Mouse (Mus musculus) heart, embryonic 15.5 days (tissue): ENCODE data around the gene Blvrb. TPM values are rescaled to one million over a fixed set of nuclear protein-coding genes. Genes with fewer than 3 reads are reported as not detected.
"Not testable (repeated sequence)": the region's sequence is repeated elsewhere in the genome, so short reads cannot be mapped to it uniquely, and the experiment has no call there.

Experiments
- ATAC-seq: fragments of 200-750 bp; cut with Nextera tagmentation; replicated peaks from 2 replicates; pipeline ENCODE4 v1.8.0; 2017; ENCODE audit warnings: low read depth, moderate TSS enrichment; ENCODE audit not compliant: insufficient number of reproducible peaks, insufficient read depth, low FRiP score
- H3K27ac ChIP-seq: fragments of 300-500 bp; sonication (generic); 2 replicates; pipeline ENCODE4 v1.5.1; 2015; ENCODE audit warnings: mild to moderate bottlenecking, inconsistent platforms
- H3K27me3 ChIP-seq: fragments of 300-500 bp; sonication (generic); 2 replicates; pipeline ENCODE4 v1.6.1; 2015; ENCODE audit warnings: inconsistent platforms
- H3K36me3 ChIP-seq: fragments of 300-500 bp; sonication (generic); 2 replicates; pipeline ENCODE4 v1.6.1; 2015; ENCODE audit warnings: mild to moderate bottlenecking, inconsistent platforms
- H3K4me1 ChIP-seq: fragments of 300-500 bp; sonication (generic); replicated peaks from 2 replicates; pipeline ENCODE4 v1.6.1; 2015; ENCODE audit warnings: inconsistent platforms
- H3K4me2 ChIP-seq: fragments of 300-500 bp; sonication (generic); 2 replicates; pipeline ENCODE4 v1.6.1; 2015; ENCODE audit warnings: inconsistent platforms, mild to moderate bottlenecking, moderate library complexity
- H3K4me3 ChIP-seq: fragments of 300-500 bp; sonication (generic); 2 replicates; pipeline ENCODE4 v1.5.1; 2015; ENCODE audit warnings: mild to moderate bottlenecking, inconsistent platforms
- H3K9ac ChIP-seq: fragments of 300-500 bp; sonication (generic); 2 replicates; pipeline ENCODE4 v1.6.1; 2015; ENCODE audit warnings: mild to moderate bottlenecking, inconsistent platforms
- H3K9me3 ChIP-seq: fragments of 300-500 bp; sonication (generic); replicated peaks from 2 replicates; pipeline ENCODE4 v1.6.1; 2016; ENCODE audit warnings: inconsistent platforms
- WGBS: fragments of 180-500 bp; shearing (Covaris S2); methylation state at CpG from one replicate; pipeline ENCODE4 v1.1.7; 2015; ENCODE audit warnings: mixed read lengths; 5-methylcytosine and 5-hydroxymethylcytosine counted together
- polyA plus RNA-seq: library from polyadenylated mRNA; unstranded; fragments of >200 nt; fragmentation: Nextera tagmentation; extraction: Ambion mirVana; gene quantifications from 2 replicates; pipeline ENCODE4 v1.2.1, GENCODE M21; 2015

Blvrb gene
- polyA plus RNA-seq, 1 experiment from 2014 or later = 51.4 TPM

DNA sequence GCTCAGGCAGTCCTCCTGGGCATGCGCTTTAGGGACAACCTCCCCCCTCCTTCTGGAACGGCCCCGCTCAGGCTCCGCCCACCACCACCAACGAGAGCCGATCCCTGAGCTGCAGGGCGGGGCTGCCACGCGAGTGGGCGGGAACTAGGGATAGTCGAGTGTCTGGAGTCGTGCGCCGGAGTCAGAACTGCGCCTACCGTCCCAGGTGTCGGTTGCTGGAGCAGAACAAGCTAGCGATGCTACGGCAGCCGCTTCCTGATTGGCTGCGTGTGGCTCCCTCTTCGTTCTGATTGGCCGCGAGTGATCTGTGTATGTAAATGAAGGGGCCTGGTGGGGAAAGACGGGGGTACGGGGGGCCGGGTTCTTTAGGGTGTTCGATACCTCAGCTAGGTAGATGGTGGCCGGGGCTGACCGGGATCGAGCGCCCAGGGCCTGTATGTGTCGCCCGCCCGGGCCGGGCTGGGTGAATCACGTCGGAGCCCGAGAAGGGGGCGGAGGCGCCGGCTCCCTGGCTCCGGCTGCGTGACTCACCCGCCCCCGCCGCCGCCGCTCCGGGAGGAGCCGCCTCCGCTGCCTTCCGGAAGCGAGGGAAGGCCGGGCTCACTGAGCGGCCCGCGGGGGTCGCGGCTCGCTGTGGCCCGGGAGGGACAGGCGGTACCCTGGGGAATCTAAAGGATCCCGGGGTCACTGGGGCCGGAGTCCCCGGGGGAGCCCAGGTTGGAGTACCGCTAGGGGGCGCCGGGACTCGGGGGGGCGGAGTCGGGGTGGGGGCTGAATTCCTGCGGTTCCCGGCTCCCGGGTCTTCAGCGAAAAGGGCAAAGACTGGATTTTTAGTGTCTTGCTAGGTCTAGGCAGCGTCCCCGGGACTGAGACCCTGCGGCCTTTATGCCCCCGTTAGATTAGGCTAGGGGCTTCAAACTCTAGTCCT, 39.3 kb downstream of the Blvrb start, which contains the start of gene Sertad1:
TSS of gene Sertad1 (plus strand) at position 141 of the 928 bp plus-strand sequence.
- Histone ChIP-seq H3K27me3 (no peaks in the 10 kb centered on the region), H3K9me3 (no peaks in the 10 kb centered on the region), H3K9ac (peak within 1 kb of the TSS; percentile 97), H3K27ac (peak within 1 kb of the TSS; percentile 99), H3K36me3 (peaks cover 9% of the 10 kb centered on the region), H3K4me3 (peak within 1 kb of the TSS; percentile 92), H3K4me1 (peaks cover 45% of the 10 kb centered on the region), H3K4me2 (peak within 1 kb of the TSS; percentile 82)
- WGBS = under 1% methylated on average over 80 of the region's 80 CpGs
- peak; percentile 89 for ATAC-seq

DNA sequence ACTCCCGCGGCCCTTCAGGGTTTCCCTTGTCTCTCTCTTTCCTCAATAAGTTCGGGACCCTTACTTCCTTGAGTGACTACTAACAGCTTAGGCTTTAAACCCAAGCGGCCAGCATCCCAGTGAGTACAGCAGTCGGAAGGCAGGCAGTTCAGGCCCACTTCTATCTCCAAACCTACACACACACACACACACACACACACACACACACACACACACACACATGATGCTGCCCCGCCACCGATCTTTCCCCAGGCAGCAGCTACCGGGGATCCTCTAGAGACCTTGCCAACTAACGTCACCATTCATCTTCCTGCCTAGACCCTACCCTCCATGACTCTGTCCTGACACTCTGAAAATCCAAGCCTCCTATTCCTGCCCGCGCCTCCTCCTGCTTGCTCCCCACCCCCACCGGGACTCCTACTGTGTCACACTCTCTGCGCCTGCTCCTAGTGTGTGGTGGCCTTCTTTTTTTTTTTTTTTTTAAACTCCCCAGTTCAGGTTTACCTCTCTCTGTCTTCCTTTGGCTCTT, 40.0 kb downstream of the Blvrb start:
- peak overlapping the region; percentile 82 for H3K4me2 ChIP-seq
- peaks cover 9% of the 10 kb centered on the region for H3K36me3 ChIP-seq
- H3K4me1 ChIP-seq = peaks cover 49% of the 10 kb centered on the region
- no peaks in the 10 kb centered on the region for H3K9me3 ChIP-seq
- peak overlapping the region; percentile 92 for H3K4me3 ChIP-seq
- WGBS = under 1% methylated on average over 13 of the region's 13 CpGs
- peak overlapping the region; percentile 99 for H3K27ac ChIP-seq
- H3K27me3 ChIP-seq = no peaks in the 10 kb centered on the region
- no peak for ATAC-seq
- H3K9ac ChIP-seq = peak overlapping the region; percentile 97

DNA sequence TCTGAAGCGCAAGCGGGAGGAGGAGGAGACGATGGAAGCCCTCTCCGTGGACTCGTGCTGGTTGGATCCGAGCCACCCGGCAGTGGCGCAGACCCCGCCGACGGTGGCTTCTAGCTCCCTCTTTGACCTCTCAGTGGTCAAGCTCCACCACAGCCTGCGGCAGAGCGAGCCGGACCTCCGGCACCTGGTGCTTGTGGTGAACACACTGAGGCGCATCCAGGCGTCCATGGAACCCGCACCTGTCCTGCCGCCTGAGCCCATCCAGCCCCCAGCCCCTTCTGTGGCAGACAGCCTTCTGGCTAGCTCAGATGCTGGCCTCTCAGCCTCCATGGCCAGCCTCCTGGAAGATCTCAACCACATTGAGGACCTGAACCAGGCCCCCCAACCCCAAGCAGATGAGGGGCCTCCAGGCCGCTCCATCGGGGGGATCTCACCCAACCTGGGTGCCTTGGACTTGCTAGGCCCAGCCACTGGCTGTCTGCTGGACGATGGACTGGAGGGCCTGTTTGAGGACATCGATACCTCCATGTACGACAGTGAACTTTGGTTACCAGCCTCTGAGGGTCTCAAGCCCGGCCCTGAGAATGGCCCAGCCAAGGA, 41.6 kb downstream of the Blvrb start:
- 86% methylated on average over 25 of the region's 25 CpGs for WGBS
- H3K27ac ChIP-seq = peak overlapping the region; percentile 97
- no peaks in the 10 kb centered on the region for H3K9me3 ChIP-seq
- peak overlapping the region; percentile 62; the same call in 1 of the 2 replicates for H3K4me2 ChIP-seq
- no peak overlapping the region for H3K9ac ChIP-seq
- H3K27me3 ChIP-seq = no peaks in the 10 kb centered on the region
- H3K4me3 ChIP-seq = no peak overlapping the region
- H3K4me1 ChIP-seq = peaks cover 49% of the 10 kb centered on the region
- no peak for ATAC-seq
- peaks cover 9% of the 10 kb centered on the region for H3K36me3 ChIP-seq

DNA sequence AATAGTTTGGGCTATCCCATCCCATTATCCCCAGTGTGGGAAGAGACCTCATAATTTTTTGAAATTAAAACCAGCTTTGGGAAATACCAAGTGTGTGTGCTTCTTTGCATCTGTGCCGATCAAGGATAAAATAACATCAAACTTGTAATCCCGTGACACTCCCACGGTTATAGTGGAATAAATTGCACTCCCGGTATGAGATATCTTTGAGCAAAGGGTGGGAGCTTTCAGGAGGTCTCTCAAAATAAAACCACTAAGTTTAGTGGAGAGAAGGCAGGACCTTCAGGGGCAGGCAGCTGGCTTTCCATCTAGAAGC, 42.4 kb downstream of the Blvrb start:
- Histone ChIP-seq H3K27ac (peak overlapping the region; percentile 97), H3K36me3 (peaks cover 9% of the 10 kb centered on the region), H3K4me1 (peaks cover 49% of the 10 kb centered on the region), H3K9me3 (no peaks in the 10 kb centered on the region), H3K4me3 (peak overlapping the region; percentile 41), H3K4me2 (peak overlapping the region; percentile 62), H3K27me3 (no peaks in the 10 kb centered on the region), H3K9ac (peak overlapping the region; percentile 56)
- 18% methylated on average over 4 of the region's 4 CpGs for WGBS
- no peak for ATAC-seq

DNA sequence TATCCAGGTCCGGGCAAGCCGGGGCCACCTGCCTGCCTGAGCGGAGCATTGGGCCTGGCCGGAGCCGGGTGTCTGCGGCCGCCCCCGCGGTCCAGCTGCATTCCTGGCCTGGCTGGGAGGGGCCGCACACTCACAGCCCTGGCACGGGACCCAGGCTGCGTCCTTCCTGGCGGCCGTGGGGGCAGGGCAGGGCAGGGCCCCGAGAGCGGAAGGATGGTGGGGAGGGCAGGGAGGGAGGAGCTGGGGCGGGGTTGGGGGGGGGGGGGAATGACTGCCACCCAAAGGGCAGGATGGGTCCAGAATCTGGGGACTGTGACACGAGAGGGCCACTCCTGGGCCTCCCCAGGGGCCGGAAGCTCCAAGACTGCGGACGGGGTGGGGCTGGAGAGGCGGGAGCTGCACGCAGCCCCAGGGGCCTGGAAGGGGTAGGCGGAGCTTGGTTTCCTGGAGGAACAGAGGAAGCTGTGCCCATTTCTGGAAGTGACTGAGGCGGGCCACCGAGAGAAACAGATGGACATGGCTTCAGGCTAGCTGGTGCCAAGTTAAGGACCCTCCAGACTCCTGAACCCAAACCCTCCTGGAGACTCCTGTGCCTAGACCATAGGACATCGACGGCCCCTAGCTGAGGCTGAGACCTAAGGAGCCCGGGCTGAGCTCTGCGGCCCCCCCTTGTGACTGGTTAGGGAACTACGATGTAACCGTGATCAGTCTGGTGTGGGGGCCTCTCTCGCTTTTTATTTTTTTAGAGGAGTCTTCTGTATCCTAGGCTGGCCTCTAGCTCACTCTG, 43.0 kb downstream of the Blvrb start:
- peak overlapping the region; percentile 62 for H3K4me2 ChIP-seq
- 1% methylated on average over 26 of the region's 33 CpGs for WGBS
- H3K4me3 ChIP-seq = peak overlapping the region; percentile 41
- peaks cover 9% of the 10 kb centered on the region for H3K36me3 ChIP-seq
- H3K4me1 ChIP-seq = peaks cover 44% of the 10 kb centered on the region
- H3K9ac ChIP-seq = peak overlapping the region; percentile 56
- peak; percentile 82 for ATAC-seq
- no peaks in the 10 kb centered on the region for H3K27me3 ChIP-seq
- peak overlapping the region; percentile 97 for H3K27ac ChIP-seq
- H3K9me3 ChIP-seq = no peaks in the 10 kb centered on the region

DNA sequence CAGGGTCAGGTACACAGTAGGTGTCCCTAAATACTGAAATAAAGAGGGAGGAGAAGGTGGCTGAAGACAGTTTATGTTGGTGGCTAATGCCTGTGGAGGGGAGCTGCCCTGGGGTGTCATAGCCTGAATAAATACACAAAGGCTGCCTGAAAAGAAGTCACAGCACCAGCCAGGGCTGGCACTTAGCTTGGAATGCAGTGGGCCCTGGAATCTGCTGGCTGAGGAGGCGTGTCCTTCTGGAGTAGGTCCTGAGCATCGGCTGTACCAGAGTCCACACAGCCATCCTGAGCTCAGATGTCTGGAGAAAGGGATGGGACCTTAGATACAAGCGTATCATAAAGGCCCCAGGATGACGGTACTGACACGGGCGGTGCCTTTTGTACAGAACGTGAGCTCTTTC, 44.1 kb downstream of the Blvrb start:
- ATAC-seq = no peak
- H3K27me3 ChIP-seq = no peaks in the 10 kb centered on the region
- peaks cover 44% of the 10 kb centered on the region for H3K4me1 ChIP-seq
- H3K9ac ChIP-seq = no peak overlapping the region; the same call in 1 of the 2 replicates
- H3K36me3 ChIP-seq = peaks cover 9% of the 10 kb centered on the region
- 43% methylated on average over 7 of the region's 7 CpGs for WGBS
- H3K4me2 ChIP-seq = peak overlapping the region; percentile 44
- H3K27ac ChIP-seq = peak overlapping the region; percentile 97
- H3K9me3 ChIP-seq = no peaks in the 10 kb centered on the region
- no peak overlapping the region for H3K4me3 ChIP-seq

DNA sequence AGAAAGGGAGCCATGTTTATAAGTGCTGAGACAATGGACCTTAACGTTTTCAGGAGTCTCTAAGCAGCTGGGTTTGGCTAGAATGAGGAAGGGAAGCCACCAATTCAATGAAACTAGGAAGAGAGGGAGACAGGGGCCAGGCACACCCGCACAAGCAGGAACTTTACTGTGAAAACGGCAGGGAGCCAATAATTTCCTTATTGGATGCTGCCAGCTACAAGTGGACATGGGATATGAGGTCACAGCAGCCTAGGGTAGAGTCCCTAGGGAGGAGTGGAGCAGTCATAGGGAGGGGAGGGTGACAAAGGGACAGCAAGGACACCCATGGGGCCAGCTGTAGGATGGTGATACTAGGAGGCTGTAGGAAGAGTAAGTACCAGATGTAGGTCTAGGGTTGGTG, 45.2 kb downstream of the Blvrb start:
- Histone ChIP-seq H3K4me3 (no peak overlapping the region), H3K27ac (peak overlapping the region; percentile 97), H3K36me3 (peaks cover 9% of the 10 kb centered on the region), H3K4me1 (peaks cover 48% of the 10 kb centered on the region), H3K27me3 (no peaks in the 10 kb centered on the region), H3K9ac (no peak overlapping the region), H3K4me2 (no peak overlapping the region), H3K9me3 (no peaks in the 10 kb centered on the region)
- WGBS = 55% methylated on average over 3 of the region's 3 CpGs
- no peak for ATAC-seq

DNA sequence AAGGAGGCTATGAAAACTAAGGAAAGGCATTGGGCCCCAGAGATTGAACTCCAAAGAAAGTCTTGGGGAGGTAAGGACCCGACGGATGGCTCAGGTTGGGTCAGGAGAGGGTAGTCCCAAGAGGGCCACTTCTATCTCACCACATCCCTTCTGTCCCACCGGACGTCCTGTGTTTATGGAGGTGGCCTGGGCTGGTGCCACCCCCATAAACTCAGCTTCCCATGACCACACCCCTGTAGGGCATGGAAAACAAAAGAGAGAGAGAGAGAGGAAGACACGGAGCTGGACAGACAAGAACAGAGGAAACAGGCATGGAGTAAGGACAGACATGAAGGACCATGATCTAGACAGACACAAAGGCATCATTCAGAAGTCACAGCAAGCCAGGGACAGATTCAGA, 45.7 kb downstream of the Blvrb start:
- peak overlapping the region; percentile 97; the same call in 1 of the 2 replicates for H3K27ac ChIP-seq
- H3K27me3 ChIP-seq = no peaks in the 10 kb centered on the region
- H3K9me3 ChIP-seq = no peaks in the 10 kb centered on the region
- no peak overlapping the region for H3K4me3 ChIP-seq
- 80% methylated on average over 5 of the region's 5 CpGs for WGBS
- H3K4me1 ChIP-seq = peaks cover 43% of the 10 kb centered on the region
- H3K9ac ChIP-seq = no peak overlapping the region
- peaks cover 9% of the 10 kb centered on the region for H3K36me3 ChIP-seq
- H3K4me2 ChIP-seq = no peak overlapping the region
- no peak for ATAC-seq

DNA sequence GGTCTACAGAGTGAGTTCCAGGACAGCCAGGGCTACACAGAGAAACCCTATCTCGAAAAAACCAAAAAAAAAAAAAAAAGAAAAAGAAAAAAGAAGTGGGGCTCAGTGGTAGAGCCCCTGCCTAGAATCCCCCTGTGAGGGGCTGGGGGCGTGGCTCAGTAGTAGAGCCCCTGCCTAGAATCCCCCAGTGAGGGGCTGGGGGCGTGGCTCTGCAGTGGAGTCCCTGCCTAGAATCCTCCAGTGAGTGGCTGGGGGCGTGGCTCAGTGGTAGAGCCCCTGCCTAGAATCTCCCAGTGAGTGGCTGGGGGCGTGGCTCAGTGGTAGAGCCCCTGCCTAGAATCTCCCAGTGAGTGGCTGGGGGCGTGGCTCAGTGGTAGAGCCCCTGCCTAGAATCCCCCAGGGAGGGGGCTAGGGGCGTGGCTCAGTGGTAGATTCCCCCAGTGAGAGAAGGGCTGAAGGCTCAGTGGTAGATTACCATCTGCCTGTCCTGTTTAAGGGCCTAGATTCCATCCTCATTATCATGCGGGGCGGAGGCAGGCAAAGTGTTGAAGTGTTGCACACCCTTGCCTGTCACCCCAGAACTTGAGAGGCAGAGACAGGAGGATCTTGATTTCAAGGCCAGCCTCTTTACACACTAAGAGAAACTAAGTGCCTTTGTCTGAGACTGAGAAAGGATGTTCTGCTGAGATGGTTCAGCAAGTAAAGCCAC, 47.0 kb downstream of the Blvrb start:
- H3K4me3 ChIP-seq, H3K9ac ChIP-seq, H3K36me3 ChIP-seq, H3K9me3 ChIP-seq, H3K27ac ChIP-seq, H3K4me2 ChIP-seq, H3K27me3 ChIP-seq, ATAC-seq: not testable (repeated sequence)
- WGBS = 82% methylated on average over 9 of the region's 9 CpGs
- peaks cover 30% of the 10 kb centered on the region for H3K4me1 ChIP-seq

DNA sequence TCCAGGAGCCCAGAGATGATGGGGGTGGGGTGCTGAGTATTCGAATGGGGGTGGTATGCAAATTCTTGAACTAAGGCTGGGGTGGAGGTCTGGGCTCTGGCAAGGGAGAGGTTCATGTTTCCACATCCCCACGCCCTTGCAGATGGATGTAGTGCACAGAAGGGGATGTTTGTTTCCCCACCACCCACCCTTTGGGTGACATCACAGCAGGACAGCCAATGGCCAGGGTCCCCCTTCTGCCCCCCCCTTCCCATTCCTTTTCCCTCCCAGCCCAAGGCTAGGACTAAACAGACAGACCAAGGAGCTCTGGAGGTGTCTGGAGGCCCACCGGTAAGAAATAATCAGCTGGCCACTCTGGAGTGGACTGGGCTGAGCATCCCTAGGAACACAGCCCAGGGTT, 51.3 kb downstream of the Blvrb start, which contains the start of gene Prx:
TSS of gene Prx (plus strand) at position 289 of the 400 bp plus-strand sequence.
- Histone ChIP-seq H3K4me3 (no peak within 1 kb of the TSS), H3K27me3 (no peaks in the 10 kb centered on the region), H3K9ac (no peak within 1 kb of the TSS), H3K4me1 (peaks cover 17% of the 10 kb centered on the region), H3K27ac (no peak within 1 kb of the TSS), H3K36me3 (no peaks in the 10 kb centered on the region), H3K9me3 (no peaks in the 10 kb centered on the region), H3K4me2 (no peak within 1 kb of the TSS)
- 43% methylated on average over 3 of the region's 3 CpGs for WGBS
- ATAC-seq = no peak
